In genomic region chr4:56524430-56524985, GRCm38 (mm10) we compare ENCODE assay signal across 21 mouse cellular contexts.
DNase-seq lines count a peak whose midpoint lies in the region; TF ChIP-seq lines count a peak whose summit lies in the region.
"Had no signal": no experiment of that assay in that cellular context is flagged by ENCODE, and none has a peak within 500 bp of the region (broad histone marks: within the 10 kb centered on the region; RNA-seq: fewer than 3 reads in every experiment).

No protein-coding gene starts in this region.

- H3K27ac ChIP-seq in left cerebral cortex, adult 2 months = no peak overlapping the region
- no peak overlapping the region for H3K27ac ChIP-seq in layer of hippocampus, adult 2 months
- H3K27ac ChIP-seq: embryonic facial prominence, embryonic 13.5 days; forebrain, embryonic 13.5 days; heart, embryonic 10.5 days; macrophage; stomach, embryonic 15.5 days had no signal

- no peak overlapping the region for H3K4me3 ChIP-seq in left cerebral cortex, adult 2 months
- H3K4me3 ChIP-seq in layer of hippocampus, adult 2 months = no peak overlapping the region
- H3K4me3 ChIP-seq: embryonic facial prominence, embryonic 13.5 days; forebrain, embryonic 13.5 days; heart, embryonic 10.5 days; stomach, embryonic 15.5 days had no signal

- peak; percentile 3 for TF ChIP-seq CTCF in left cerebral cortex, adult 2 months (IDR thresholded peaks at IDR 0.05)
- TF ChIP-seq CTCF in brain, embryonic 14.5 days (IDR thresholded peaks at IDR 0.05; ENCODE audit: borderline replicate concordance, extremely low read depth, insufficient read depth, insufficient read length) = no peak
- TF ChIP-seq CTCF in layer of hippocampus, adult 2 months (conservative IDR thresholded peaks at IDR 0.05) = peak; percentile 47

- no peak for TF ChIP-seq POLR2A in brain, embryonic 14.5 days (IDR thresholded peaks at IDR 0.05; ENCODE audit: borderline replicate concordance, extremely low read depth, insufficient read depth, insufficient read length, poor library complexity, severe bottlenecking)

- intact Hi-C loops in left cerebral cortex, adult 2 months (cut with DNase I) = no loop called here

- DNase-seq in left cerebral cortex, adult 2 months (ENCODE audit: extremely low spot score in 1 of 2, low spot score in 2 of 2) = no peak
- no peak for DNase-seq in left cerebral cortex, adult 11 months (ENCODE audit: low spot score)
- DNase-seq in brain, embryonic 14.5 days (ENCODE audit: low read depth) = peak; percentile 61
- DNase-seq in layer of hippocampus, adult 2 months (ENCODE audit: low spot score in 2 of 2) = peak; percentile 41 to 67
- DNase-seq in right cerebral cortex, adult 2 months (ENCODE audit: low spot score in 2 of 2) = peak; percentile 4 to 9
- no peak for DNase-seq in urinary bladder, postnatal 36 days (ENCODE audit: low spot score in 2 of 2)
- no peak for DNase-seq in kidney, postnatal 36 days
- DNase-seq: cerebellum, adult 18-20 months; gastrocnemius, postnatal 14 days; heart, postnatal 14 days; kidney, adult 2 months; liver; lung, embryonic 14.5 days; midbrain, embryonic 14.5 days; spleen, adult 18-20 months; thymus, postnatal 14 days had no signal

Comparison
In these comparisons a context has a peak if more than half of its experiments do, and no peak if none do; other contexts are left out.
1. DNase-seq: peak in brain, embryonic 14.5 days (single experiment), layer of hippocampus, adult 2 months (2 of 2) and right cerebral cortex, adult 2 months (2 of 2); none in left cerebral cortex, adult 2 months (0 of 2), left cerebral cortex, adult 11 months (single experiment), urinary bladder, postnatal 36 days (0 of 2) and kidney, postnatal 36 days (0 of 2).